28 mouse cellular contexts compared by ENCODE assay signal in the genomic region with DNA sequence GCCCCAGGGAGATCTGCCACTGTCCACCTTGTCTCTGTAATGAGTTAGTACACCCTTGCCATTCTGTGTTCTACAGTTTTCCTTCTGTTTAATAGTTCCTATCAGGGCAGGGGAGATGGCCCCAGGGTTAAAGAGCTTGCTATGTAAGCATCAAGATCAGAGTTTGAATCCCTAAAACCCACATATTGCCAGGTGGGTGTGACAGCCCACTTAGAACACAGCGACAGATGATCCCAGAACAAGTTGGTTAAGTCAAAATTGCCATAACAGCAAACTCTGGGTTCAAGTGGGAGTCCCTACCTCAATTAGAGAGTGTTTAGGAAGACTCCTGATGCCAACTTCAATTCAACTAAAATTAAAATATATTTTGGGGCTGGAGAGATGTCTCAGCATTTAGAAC.
"Had no signal": no experiment of that assay in that cellular context is flagged by ENCODE, and none has a peak within 500 bp of the region (broad histone marks: within the 10 kb centered on the region; RNA-seq: fewer than 3 reads in every experiment).

No protein-coding gene starts in this region.

- H3K36me3 ChIP-seq: embryonic facial prominence, embryonic 12.5 days; embryonic facial prominence, embryonic 13.5 days; embryonic facial prominence, embryonic 15.5 days; forebrain, embryonic 12.5 days; forebrain, embryonic 15.5 days had no signal

- H3K4me1 ChIP-seq: embryonic facial prominence, embryonic 12.5 days; embryonic facial prominence, embryonic 13.5 days; embryonic facial prominence, embryonic 15.5 days; forebrain, embryonic 10.5 days; forebrain, embryonic 12.5 days; forebrain, embryonic 13.5 days; forebrain, embryonic 15.5 days had no signal

- H3K27me3 ChIP-seq: embryonic facial prominence, embryonic 12.5 days; embryonic facial prominence, embryonic 13.5 days; embryonic facial prominence, embryonic 15.5 days; forebrain, embryonic 12.5 days; forebrain, embryonic 13.5 days; forebrain, embryonic 15.5 days had no signal

- H3K27ac ChIP-seq: embryonic facial prominence, embryonic 10.5 days; embryonic facial prominence, embryonic 12.5 days; embryonic facial prominence, embryonic 13.5 days; embryonic facial prominence, embryonic 15.5 days; forebrain, embryonic 10.5 days; forebrain, embryonic 12.5 days; forebrain, embryonic 13.5 days; forebrain, embryonic 15.5 days; gastrocnemius, adult 2 months had no signal

- ATAC-seq: forebrain, embryonic 13.5 days; forebrain, embryonic 14.5 days; forebrain, embryonic 15.5 days; forebrain, embryonic 16.5 days; forebrain, postnatal 0 days had no signal

- DNase-seq: cerebellum, adult 18-20 months; cerebellum, adult 2 months; cerebellum, adult 8-10 months; cerebellum, adult 9-10 months; cerebellum, adult 9-11 months; cerebellum, postnatal 10 days; cerebellum, postnatal 14 days; cerebellum, postnatal 25 days; cerebellum, postnatal 36 days; embryo, embryonic 11 days; forebrain, postnatal 0 days; gastrocnemius, adult 2 months; gastrocnemius, postnatal 10 days; gastrocnemius, postnatal 14 days; gastrocnemius, postnatal 25 days; gastrocnemius, postnatal 36 days; heart, adult 18-20 months had no signal

- H3K9ac ChIP-seq: embryonic facial prominence, embryonic 12.5 days; embryonic facial prominence, embryonic 13.5 days; embryonic facial prominence, embryonic 15.5 days; forebrain, embryonic 12.5 days; forebrain, embryonic 13.5 days; forebrain, embryonic 15.5 days; forebrain, postnatal 0 days had no signal

- H3K9me3 ChIP-seq: embryonic facial prominence, embryonic 10.5 days; embryonic facial prominence, embryonic 12.5 days; embryonic facial prominence, embryonic 13.5 days; embryonic facial prominence, embryonic 15.5 days; forebrain, embryonic 10.5 days; forebrain, embryonic 12.5 days; forebrain, embryonic 13.5 days; forebrain, embryonic 15.5 days had no signal

- H3K4me3 ChIP-seq: embryonic facial prominence, embryonic 10.5 days; embryonic facial prominence, embryonic 12.5 days; embryonic facial prominence, embryonic 13.5 days; embryonic facial prominence, embryonic 15.5 days; erythroblast, embryonic 14.5 days; forebrain, embryonic 10.5 days; forebrain, embryonic 12.5 days; forebrain, embryonic 13.5 days; forebrain, embryonic 15.5 days; gastrocnemius, adult 2 months had no signal

- H3K4me2 ChIP-seq: embryonic facial prominence, embryonic 12.5 days; embryonic facial prominence, embryonic 13.5 days; embryonic facial prominence, embryonic 15.5 days; forebrain, embryonic 12.5 days; forebrain, embryonic 13.5 days; forebrain, embryonic 15.5 days had no signal
